Mouse (Mus musculus) lung, postnatal 4 days (tissue): ENCODE measurements at regions not wholly inside any gene's neighbourhood (a gene's known extent, or its start where the extent isn't known, plus 50 kb on each side); places are given as distances from the start of the nearest gene placed in this dataset.

ENCODE experiments used
- DNase-seq, 2 experiments: peaks; one replicate each; pipeline ENCODE4 v3.0.0; 2021

GRCm38 (mm10) chr13:111940796-111941513 is 132.2 kb upstream of the Map3k1 start:
- DNase-seq, result no peak

GRCm38 (mm10) chr13:111941946-111942345 is 133.2 kb upstream of the Map3k1 start:
- DNase-seq, result no peak

- DNase-seq, result no peak
Measured at GRCm38 (mm10) chr13:111943392-111944088, 134.7 kb upstream of the Map3k1 start.

GRCm38 (mm10) chr13:111944089-111944406 is 135.3 kb upstream of the Map3k1 start:
- no peak for DNase-seq

- DNase-seq, result no peak
Measured at GRCm38 (mm10) chr13:111946271-111946670, 137.5 kb upstream of the Map3k1 start.

- DNase-seq, result no peak
Measured at GRCm38 (mm10) chr13:111946811-111947210, 138.0 kb upstream of the Map3k1 start.

GRCm38 (mm10) chr13:111948395-111948794 is 139.6 kb upstream of the Map3k1 start:
- DNase-seq, result no peak

- no peak for DNase-seq
Measured at GRCm38 (mm10) chr13:111950042-111950441, 141.2 kb upstream of the Map3k1 start.

GRCm38 (mm10) chr13:111953860-111954519 is 145.2 kb upstream of the Map3k1 start:
- no peak for DNase-seq

GRCm38 (mm10) chr13:111954520-111954884 is 145.7 kb upstream of the Map3k1 start:
- peak; percentile 21 to 43 for DNase-seq

- DNase-seq, result no peak
Measured at GRCm38 (mm10) chr13:111957118-111957517, 148.3 kb upstream of the Map3k1 start.

- no peak for DNase-seq
Measured at GRCm38 (mm10) chr13:111957674-111958273, 149.0 kb upstream of the Map3k1 start.

GRCm38 (mm10) chr13:111958421-111958820 is 149.6 kb upstream of the Map3k1 start:
- DNase-seq, result no peak

- DNase-seq, result no peak
Measured at GRCm38 (mm10) chr13:111960036-111960435, 151.2 kb upstream of the Map3k1 start.

- no peak for DNase-seq
Measured at GRCm38 (mm10) chr13:111961423-111961822, 152.6 kb upstream of the Map3k1 start.

- DNase-seq, result no peak
Measured at GRCm38 (mm10) chr13:111962155-111962554, 153.4 kb upstream of the Map3k1 start.

- DNase-seq, result no peak
Measured at GRCm38 (mm10) chr13:111966113-111966512, 157.3 kb upstream of the Map3k1 start.

GRCm38 (mm10) chr13:111966627-111967026 is 157.8 kb upstream of the Map3k1 start:
- no peak for DNase-seq

GRCm38 (mm10) chr13:111968197-111968596 is 159.4 kb upstream of the Map3k1 start:
- no peak for DNase-seq

- no peak for DNase-seq
Measured at GRCm38 (mm10) chr13:111974282-111974681, 165.5 kb upstream of the Map3k1 start.

GRCm38 (mm10) chr13:111975549-111975948 is 166.8 kb upstream of the Map3k1 start:
- no peak for DNase-seq

- DNase-seq, result peak; percentile 52 to 68
Measured at GRCm38 (mm10) chr13:111977769-111978674, 169.2 kb upstream of the Map3k1 start.

GRCm38 (mm10) chr13:111978675-111979020 is 169.9 kb upstream of the Map3k1 start:
- DNase-seq, result no peak
